Mouse (Mus musculus) right cerebral cortex, adult 18-20 months (tissue): ENCODE data around the gene Utp18.
"Not testable (repeated sequence)": the region's sequence is repeated elsewhere in the genome, so short reads cannot be mapped to it uniquely, and the experiment has no call there.

ENCODE experiments used
- DNase-seq: peaks from one replicate; pipeline ENCODE4 v3.0.0; 2022; ENCODE audit warnings: mixed read lengths

Gene Utp18

DNA sequence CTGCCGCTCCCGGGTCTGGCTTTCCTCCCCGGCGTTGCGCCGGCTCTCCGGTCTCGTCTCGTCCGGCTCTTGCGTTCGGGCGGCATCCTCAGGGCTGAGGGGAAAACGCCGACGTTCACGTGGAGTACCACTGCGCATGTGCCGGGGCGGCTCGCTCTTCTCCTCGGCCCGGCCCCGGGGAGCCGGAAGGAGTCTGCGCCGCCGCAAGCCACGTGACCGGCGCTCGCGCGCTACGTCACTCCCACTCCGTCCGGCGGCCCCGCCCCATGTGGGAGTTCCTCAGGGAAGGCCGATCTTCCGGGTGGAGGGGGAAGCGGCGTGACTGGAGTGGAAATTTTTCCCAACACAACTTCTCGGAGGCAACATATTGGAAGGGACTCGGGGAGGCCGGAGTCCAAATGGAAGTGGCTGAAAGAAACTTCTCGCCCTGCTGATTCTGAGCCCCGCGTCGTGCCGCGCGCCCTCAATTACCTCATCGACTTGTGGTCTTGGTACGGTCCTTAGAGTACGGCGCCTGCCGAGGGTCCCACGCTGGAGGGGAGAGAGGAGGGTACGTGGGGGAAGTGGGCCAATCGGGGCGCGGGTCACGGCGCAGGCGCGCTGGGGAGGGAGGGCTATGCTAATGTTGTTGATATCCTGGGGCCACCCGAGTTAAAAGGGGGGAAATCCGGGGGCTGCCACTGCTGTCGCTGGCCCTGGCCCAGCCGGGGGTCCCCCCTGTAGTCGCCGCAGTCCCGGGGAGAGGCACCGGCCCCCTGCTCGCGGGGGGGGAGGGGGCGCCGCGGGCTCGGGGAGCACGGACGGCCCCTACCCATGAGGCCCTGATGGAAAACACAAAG lies at the start of gene Utp18, which contains the start of gene Mbtd1:
TSS of gene Utp18 (minus strand) at position 195 of the 839 bp plus-strand sequence.
TSS of gene Mbtd1 (plus strand) at position 281 of the 839 bp plus-strand sequence.
- peak; percentile 99 for DNase-seq

DNA sequence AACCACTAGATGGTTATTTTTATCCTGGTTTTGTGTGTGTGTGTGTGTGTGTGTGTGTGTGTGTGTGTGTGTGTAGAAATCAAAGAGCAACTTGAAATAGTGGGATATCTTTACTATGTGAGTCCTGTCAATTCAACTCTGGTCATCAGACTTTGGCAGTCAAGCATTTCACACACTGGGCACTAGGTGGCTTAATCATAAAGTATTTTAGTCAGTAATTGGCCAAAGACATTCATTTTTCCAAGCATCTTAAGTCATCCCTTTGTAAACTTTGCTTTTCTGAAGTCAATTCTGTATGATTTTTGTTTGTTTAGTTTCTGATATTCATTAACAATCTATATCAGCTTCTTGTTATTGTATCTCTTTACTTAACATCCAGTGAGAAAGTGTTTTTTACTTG lies 43.5 kb upstream of the Utp18 start:
- DNase-seq: no peak

DNA sequence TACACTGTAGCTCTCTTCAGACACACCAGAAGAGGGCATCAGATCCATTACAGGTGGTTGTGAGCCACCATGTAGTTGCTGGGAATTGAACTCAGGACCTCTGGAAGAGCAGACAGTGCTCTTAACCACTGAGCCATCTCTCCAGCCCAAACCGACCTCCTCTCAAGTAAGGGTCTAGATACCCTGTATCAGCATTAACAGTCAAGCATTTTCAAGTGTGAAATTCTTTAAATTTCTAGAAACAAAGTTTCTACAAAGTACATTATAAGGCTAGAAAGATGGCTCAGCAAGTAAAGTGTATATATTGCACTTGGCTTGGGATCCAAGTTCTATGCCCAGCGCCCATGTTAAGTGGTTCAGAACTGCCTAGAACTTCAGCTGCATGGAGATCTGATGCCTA lies 29.5 kb upstream of the Utp18 start:
- DNase-seq: not testable (repeated sequence)

DNA sequence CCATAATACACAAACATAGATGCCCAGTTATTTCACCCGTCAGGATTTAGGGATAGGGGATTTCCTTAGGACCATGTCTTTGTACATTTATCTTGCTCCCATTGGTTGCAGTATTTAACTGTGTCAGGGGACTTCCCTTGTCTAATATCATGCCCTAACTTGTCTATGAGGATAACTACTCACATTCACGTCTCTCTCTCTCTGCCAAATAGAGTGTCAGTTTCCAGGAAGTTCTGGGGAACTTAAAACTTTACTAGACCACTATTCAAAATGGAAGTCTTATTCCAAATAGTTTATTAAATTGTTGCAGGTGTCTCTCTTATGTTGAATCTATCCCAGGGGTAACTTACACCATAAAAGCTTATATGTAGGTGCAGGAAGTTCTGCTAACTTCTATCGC lies 26.0 kb upstream of the Utp18 start:
- no peak for DNase-seq

DNA sequence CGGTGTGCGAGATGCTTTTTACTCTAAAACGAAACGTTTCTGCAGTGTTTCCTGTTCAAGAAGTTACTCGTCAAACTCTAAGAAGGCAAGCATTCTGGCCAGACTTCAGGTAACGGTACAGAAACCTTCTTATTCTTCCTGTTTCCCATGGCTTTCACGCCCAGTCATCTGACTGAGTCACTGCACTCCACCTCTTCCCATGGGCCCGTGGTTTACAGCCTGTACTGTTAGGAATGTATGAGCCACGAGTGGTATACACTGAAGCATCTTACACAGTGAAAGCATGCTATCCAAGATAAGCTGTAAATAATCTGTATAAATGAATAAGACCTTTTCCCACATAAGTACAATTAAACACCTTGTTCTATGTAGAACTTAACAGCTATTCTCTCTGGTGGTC lies 23.3 kb upstream of the Utp18 start:
- no peak for DNase-seq

DNA sequence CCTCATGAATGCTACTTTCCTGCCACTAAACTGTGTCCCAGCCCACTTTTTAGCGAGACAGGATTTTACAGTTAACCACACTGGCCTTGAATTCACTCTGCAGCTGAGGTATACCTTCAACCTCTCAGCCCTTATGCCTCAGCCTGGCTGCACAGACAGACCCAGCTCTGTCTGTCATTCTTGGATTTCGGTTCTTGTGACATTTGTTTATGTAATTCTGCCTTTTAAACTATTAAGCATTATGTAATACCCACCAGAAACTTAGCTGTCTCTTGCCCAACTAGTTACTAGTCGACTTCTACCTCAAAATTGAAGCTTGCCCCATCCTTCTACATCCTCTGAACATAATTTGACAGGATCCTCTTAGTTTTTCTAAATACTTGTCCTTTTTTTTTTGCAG lies 22.3 kb upstream of the Utp18 start:
- no peak for DNase-seq

DNA sequence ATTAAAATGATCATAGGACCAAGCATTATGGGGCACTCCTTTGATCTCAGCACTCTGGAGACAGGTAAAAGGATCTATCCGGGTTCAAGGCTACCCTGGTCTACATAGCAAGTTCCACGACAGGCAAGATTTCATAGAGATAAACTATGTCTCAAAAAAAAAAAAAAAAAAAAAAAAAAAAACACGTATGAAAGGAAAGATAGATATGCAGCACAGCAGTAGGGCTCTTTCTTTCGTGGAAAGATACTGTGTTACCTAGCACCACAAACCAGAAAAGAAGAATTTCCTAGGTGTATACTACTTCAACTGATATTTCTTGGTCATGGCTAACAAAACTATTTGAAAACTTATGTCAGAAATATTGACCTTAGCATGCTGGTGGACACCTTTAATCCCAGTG lies 21.3 kb upstream of the Utp18 start:
- no peak for DNase-seq

DNA sequence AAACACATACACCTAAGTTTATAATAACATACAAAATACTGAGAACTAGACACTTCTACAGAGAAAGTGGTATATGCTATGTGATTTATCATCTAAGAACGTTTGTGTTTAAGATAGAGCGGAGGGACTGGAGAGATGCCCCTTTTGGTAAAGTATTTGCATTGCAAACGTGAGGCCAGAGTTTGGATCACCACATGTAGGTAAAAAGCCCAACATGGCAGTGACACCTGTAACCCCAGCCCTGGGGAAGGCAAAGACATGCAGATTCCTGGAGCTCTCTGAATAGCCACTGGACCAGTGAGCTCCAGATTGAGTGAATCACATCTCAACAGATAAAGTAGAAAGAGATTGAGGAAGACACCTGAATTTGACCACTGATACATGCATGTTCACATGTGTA lies 12.2 kb upstream of the Utp18 start:
- DNase-seq: no peak

DNA sequence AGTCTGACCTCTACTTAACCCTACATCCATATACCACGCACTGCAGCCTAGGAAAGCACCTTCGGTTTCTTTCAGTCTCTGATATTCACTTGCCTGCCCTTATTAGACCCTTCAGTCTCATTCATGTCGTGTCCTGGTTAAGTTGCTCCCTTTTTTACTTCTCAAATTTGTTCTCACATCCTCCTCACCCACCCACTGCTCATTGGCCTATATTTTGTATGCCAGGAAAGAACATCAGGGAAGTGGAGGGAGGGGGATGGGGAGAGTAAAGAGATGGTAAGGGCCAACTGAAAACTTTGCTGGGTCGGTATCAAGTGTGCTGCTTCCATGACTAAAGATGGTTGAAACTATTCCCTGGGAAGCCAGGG lies 1.5 kb upstream of the Utp18 start:
- peak; percentile 8 for DNase-seq

DNA sequence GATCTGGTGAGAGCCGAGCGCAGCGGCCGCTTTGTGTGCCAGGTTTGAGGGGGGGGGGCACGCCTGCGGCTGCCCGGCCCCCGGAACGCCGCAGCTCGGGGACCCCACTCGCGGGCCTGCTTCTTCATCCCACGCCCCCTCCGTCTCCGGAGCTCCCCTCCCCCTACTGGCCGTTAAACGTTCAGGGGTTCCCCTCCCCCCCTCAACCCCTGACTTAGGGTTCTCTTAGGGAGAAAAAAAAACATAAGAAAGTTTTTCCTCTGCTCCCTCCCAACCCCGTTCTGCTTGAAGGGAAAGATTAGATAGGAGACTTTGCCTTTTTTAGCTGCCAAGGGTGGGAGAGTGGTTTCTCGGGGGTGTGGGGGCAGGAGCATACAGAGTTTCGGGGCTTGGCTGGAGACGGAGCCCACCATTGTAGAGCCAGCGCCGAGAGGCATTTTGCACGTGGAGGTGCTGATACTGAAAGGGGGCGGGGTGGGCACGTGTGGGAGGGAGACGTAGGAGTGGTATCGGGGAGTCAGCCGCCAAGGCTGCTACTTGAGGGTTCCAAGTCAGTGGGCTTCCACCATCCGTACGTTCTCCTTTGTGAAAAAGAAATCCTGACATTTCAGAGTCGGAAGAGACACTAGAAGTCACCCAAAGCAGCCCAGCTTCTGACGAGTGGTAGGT lies 979 bp upstream of the Utp18 start:
- peak; percentile 11 for DNase-seq

DNA sequence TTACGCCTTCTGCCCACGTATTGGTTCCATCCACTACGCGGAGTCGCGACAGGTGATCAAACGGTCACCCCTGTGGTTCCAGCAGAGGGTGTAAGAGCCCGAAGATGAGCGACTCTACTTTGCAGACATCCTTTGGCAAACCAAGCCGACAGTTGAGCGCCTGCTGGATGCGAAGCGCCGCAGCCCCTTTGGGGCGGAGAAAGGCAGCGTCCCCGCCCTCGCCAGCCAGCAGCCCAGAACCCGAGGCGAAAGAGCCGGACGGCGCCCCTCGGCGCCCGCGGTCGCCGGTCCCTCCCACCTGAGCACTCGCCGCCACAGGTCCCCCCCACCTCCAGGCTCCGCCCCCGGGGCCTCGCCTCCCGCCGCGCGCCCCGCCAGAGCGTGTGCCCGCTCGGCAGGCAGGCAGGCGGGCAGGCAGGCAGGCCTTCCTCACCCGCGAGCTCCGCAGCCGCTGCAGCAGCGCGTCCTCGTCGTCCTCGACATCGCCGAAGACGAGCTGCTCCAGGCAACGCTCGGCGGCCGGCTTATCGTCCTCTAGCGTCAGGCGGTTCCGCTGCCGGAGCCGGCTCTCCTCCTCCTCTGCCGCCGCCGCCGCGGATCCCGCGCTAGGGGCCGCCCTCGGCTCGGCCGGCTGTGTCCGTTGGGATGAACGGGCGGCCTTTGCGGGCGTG lies 530 bp downstream of the Utp18 start:
- DNase-seq: peak; percentile 54

DNA sequence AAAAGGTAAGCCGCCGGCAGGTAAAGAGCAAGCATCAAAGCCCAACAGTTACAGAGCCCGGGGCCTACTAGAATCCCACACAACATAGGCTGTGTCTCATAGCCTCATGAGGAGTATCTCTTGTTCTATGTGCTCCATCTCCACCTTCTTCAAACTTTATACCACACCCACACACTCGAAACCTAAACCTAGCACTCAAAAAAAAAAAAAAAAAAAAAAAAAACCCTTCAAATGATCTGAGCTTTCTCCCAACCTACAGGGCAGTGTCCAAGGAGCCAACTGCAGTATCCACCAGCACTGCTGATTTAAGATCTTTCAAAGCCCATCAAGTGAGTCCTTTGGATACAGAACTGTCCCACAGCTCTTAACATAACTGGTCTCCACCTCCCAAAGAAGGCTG lies 1.5 kb downstream of the Utp18 start:
- no peak for DNase-seq

DNA sequence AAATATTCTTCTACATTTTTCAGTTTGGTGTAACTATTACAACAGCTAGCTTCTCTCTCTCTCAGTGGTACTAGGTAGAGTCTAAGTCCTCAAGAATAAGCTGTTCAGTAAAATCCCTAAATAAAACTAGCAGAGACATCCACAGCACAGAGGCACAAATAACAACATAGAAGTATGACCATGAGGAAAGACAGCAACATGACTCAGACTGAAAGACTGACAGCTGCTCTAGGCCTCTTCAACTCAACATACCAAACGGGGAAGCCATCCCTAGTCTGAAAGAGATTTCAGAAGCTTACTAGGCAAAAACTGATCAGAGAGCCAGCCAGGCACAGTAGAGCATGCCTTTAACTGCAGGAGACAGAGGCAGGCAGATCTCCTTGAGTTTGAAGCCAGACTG lies 22.9 kb downstream of the Utp18 start:
- no peak for DNase-seq

DNA sequence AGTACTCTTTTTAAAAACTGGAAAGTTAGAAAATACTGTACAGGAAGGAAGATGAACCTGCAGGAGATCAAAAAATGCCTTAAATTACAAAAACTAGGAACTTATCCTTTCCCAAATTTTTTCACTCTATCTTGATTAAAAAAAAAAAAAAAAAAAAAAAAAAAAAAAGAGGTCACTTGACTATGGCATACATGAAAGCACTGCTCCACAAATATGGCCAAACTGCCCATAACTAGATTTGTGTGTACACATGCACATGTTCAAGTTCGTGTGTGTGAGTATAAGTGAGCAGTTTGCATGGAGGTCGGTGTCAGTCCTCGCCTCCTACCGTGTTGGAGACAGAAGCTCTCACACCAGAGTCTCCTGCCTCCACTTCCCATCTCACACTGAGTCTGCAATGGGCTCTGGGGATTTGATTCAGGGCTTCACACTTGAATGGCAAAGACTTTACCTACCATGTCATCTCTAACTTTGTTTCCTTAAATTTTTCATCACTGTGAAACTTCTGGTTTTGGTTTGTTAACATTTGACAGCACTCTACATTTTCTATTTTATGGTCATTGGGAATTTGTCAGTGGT lies 23.4 kb downstream of the Utp18 start:
- no peak for DNase-seq

DNA sequence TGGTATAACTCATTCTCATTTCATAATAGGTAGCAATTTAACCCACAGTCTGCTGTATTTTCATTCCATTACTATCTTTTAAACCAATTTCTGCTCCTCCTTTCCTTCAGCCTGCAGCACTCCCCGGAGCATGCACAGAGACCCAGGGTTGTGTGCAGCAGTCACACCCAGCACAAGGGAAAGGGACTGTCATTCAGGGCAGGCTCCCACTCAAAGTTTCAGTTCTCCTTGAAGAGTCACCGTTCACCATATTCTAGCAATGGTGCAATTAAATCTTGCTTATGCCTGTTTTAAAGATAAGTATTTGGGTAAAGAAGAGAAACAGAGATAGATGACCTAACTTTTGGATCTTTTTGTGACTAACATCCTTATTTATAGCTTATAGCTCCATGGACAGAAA lies 24.4 kb downstream of the Utp18 start:
- no peak for DNase-seq

DNA sequence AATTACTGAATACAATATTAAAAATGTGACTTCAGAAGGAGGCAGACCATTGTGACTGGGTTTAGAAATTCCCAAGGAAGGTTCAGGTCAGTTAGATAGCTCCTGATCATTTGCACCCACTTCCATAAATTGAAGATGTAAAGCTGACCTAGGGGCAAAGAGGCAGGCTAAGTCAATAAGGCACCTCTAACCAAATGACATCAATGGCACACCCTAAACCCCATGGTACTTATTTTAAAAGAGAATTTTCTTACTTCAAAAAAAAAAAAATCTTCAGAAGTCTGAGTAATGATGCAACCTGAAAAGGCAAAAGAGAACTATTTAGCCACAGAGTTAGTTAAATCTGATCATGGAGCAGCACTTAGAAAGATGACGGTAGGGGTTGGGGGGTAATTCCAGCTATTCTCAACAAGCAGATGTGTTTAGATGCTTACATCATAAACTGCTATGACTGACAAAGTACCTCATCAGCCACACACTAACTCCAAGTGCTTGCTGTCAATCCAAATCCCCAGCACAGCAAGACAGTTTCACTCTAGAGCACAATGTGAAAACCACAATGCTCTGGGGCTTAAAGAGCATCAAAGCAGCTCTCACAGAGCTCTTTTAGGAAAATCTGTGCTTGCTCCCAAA lies 24.9 kb downstream of the Utp18 start:
- DNase-seq: no peak

DNA sequence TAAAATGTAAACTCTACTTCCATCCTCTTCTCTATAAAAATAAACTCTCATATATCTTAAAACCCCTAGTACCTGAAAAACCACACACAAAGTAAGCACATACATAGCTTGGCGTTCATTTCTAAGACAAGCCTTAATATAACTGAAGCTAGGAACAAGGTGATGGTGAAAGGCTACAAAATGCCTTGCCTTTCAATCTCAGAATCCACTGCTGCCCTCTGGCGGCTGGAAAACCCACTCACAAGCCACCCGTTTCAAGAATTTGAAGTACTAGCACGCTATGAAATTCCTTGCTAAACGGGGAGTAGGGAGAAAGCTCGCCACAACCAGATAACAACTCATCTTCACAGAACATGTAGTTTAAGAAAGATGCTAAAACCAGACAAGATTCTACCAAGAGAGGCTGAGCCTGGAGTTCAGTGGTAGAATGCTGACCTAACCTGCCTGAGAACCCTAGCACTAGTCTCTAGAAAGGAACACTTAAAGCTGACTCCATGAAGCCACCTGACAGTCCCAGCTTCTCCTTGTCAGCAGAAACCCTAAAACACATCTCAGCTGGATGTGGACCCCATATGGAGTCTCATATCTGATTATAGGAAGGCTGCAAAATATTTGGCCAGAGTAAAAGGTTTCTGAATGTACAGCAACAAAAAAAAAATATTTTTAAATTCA lies 29.1 kb downstream of the Utp18 start:
- peak; percentile 86 for DNase-seq

DNA sequence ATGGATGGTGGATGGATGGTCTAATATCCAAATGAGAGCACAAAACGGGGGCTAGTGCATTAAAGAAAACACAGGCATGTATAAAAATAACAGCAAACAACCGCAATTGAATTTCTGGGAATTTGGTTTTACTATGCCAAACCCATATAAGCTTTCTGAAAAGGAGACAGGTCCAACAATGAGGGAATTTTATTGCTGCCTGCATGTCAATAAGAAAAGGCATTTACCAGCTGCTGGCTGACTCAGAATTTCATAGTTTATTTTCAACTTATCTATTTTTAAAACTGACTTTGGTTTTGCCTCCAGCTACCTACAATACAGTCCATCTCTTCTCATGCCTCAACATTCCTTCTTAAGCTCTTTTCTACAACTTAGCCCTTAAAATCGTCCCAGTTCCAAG lies 33.0 kb downstream of the Utp18 start:
- no peak for DNase-seq

DNA sequence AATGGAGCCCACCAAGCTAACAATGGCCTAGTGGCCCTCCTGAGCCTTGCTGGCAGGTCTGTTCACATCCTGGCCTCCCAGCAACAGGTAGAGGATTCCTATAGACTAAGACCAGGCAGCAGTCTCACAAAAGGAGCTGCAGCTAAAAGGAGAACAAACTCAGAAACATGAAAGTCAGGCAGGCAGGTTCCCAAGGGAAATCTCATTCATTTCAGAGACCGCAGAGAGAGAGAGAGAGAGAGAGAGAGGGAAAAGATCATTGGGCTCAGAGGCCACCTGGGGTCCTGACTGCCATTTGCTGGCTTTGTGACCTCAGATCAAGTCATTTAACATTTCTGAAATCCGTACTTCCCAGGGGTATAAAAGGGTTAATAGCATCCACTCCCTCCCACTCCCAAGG lies 38.2 kb downstream of the Utp18 start:
- DNase-seq: no peak

DNA sequence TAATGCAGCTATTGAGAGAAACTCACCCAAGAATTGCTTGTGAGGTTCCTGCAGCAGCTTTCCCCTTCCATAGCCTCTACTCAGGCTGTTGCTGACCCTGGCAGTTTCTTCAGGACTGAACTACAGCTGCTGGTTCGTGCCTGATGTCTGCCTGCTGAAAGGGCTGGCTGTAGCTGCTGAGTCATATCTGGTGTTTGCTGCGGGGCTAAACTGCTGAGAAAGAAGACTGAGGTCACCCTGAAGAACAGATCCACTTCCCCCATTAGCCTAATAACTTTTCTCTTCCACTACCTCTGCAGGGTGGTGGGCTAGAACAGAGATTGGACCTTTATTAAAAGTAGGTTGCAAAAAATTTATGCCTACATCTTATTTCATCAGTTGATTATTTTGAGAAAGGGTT lies 49.8 kb downstream of the Utp18 start:
- DNase-seq: no peak

DNA sequence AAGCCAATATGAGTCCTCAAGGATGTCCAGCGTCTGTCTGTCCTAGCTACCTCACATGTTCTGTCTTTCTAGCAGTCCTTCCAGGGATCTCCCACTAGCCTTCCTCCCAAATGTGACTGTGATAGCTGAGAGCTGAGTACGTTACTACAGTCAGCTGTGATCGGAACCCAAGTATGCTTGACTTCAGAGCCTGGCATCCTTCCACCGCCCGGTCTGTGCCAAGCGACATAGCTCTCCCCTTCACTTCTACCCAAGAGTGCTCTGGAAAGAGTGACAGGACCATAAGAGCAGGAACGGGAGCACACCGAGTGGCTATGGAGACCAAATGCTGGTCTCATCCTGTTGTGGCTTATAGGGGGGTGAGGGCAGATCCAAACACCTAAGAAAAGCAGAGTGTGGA lies 55.6 kb downstream of the Utp18 start:
- DNase-seq: no peak

DNA sequence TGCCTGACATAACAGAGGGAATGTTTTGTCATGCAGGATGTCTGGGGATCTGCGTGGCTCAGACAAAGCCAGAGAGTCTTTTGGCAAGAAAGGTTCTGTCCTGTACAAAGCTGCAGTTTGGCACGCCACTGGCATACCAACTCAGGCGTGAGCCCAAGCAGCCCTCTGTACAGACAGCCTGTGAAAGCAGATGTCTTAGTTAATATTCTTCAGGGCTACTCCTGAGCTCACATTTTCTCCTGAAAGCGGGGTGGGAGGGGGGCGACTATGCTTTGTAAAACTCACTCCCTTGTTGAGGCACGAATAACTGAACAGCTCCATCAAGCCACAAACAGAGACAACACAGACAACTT lies 56.3 kb downstream of the Utp18 start:
- DNase-seq: peak; percentile 26
